Mouse (Mus musculus): ENCODE measurements at regions not wholly inside any gene's neighbourhood (a gene's known extent, or its start where the extent isn't known, plus 50 kb on each side); places are given as distances from the start of the nearest gene placed in this dataset.

GRCm38 (mm10) chr12:109946179-109946578 is 332.7 kb upstream of the Dio3 start:
- Histone ChIP-seq H3K4me3 (replicated peaks; ENCODE audit: extremely low read depth, low read depth, low read length) (no peak overlapping the region), H3K4me1 (ENCODE audit: control insufficient read depth, insufficient read depth, low read length) (no peaks in the 10 kb centered on the region)
- no peak for DNase-seq
- 60% methylated on average over 3 of the region's 3 CpGs for WGBS
- TF ChIP-seq CTCF (IDR thresholded peaks at IDR 0.05; ENCODE audit: insufficient read depth, low read length) (no peak), POLR2A (IDR thresholded peaks at IDR 0.05; ENCODE audit: borderline replicate concordance, extremely low read depth, low read depth, low read length) (no peak)

DNA sequence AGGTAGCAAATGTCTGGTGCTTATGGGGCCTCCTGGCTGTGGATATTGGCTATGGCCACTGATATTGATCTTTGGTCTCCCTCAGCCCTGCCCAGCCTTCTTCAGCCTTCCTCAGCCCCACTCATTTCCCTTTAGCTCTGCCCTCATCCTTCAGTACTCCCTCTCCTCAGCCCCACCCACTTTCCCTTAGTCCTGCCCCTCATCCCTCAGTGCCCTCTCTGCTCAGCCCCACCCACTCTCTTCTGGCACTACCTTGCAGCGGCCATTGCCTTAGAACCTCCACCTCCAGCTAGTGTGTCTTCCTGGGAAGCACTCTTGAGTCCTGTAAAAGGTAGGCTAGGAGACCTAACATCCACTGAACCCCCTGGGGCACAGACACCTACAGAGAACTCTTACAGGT is 331.9 kb upstream of the Dio3 start:
- Histone ChIP-seq H3K4me3 (replicated peaks; ENCODE audit: extremely low read depth, low read depth, low read length) (no peak overlapping the region), H3K4me1 (ENCODE audit: control insufficient read depth, insufficient read depth, low read length) (no peaks in the 10 kb centered on the region)
- TF ChIP-seq CTCF (IDR thresholded peaks at IDR 0.05; ENCODE audit: insufficient read depth, low read length) (no peak), POLR2A (IDR thresholded peaks at IDR 0.05; ENCODE audit: borderline replicate concordance, extremely low read depth, low read depth, low read length) (no peak)
- 35% methylated on average over 1 of the region's 1 CpGs for WGBS
- no peak for DNase-seq

GRCm38 (mm10) chr12:109947886-109948433 is 330.9 kb upstream of the Dio3 start:
- Histone ChIP-seq H3K4me3 (replicated peaks; ENCODE audit: extremely low read depth, low read depth, low read length) (no peak overlapping the region), H3K4me1 (ENCODE audit: control insufficient read depth, insufficient read depth, low read length) (no peaks in the 10 kb centered on the region)
- WGBS = 45% methylated on average over 7 of the region's 7 CpGs
- TF ChIP-seq POLR2A (IDR thresholded peaks at IDR 0.05; ENCODE audit: borderline replicate concordance, extremely low read depth, low read depth, low read length) (no peak), CTCF (IDR thresholded peaks at IDR 0.05; ENCODE audit: insufficient read depth, low read length) (no peak)
- DNase-seq = no peak

DNA sequence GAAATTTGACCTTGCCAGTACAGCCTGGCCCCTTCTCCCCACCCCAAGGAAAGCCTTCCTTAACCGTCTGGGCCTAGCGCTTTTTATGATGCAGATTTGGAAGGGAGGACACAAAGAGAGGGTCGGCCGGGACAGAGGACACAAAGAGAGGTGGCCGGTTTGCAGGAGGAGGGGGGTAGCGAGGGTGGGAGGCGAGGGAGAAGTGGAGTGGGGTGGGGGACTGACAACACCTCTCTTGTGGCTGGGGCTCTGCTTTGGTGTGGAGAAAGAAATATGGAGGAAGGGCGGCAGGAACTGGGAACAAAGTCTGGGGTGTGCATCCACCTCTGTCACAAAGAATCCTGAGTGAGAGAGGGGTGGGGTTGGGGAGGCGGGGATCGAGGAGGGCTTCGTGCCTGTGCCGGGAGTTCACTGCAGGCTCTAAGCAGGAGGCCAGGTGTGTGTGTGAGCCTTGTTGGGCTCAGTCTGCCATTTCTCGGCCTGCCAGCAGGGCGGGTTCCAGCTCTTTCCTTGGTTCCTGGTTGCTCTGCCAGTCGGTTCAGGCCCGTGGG is 330.4 kb upstream of the Dio3 start:
- Histone ChIP-seq H3K4me1 (ENCODE audit: control insufficient read depth, insufficient read depth, low read length) (no peaks in the 10 kb centered on the region), H3K4me3 (replicated peaks; ENCODE audit: extremely low read depth, low read depth, low read length) (no peak overlapping the region)
- TF ChIP-seq CTCF (IDR thresholded peaks at IDR 0.05; ENCODE audit: insufficient read depth, low read length) (no peak), POLR2A (IDR thresholded peaks at IDR 0.05; ENCODE audit: borderline replicate concordance, extremely low read depth, low read depth, low read length) (no peak)
- 55% methylated on average over 16 of the region's 16 CpGs for WGBS
- DNase-seq = no peak

DNA sequence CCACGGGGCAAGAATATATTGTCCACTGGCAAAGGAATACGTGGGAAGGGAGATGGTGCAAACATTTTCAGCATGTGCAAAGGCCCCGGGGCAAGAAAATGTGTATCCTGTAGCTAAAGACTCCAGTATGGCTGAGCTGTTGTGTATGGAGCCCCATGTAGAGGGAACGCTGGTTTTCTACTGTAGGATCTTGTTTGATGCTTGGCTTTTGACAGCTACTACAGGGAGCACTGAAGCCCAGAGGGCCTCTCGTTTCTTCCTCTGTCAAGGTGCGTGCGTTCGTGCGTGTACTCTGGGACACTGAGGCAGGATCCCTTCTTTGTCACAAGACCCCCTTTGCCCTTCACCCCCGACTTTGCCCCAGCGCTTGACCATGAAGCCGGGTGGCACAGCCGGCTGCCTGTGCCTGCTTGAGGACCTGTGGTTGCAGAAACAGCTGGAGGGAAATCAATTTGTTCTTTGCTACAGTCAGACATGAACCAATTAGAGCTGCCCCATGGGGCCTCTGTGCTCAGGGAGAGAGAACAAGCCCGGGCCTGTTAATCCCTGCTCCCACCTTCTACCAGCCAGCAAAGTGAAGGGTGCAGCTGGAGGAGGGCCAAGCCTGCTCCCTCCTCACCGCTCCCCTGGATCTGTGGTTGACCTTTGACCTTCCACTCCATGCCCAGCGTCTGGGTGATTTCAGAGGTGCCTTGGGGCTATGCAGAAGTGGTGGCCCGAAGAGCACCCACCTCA is 329.5 kb upstream of the Dio3 start:
- TF ChIP-seq CTCF (IDR thresholded peaks at IDR 0.05; ENCODE audit: insufficient read depth, low read length) = no peak
- Histone ChIP-seq H3K4me3 (replicated peaks; ENCODE audit: extremely low read depth, low read depth, low read length) (no peak overlapping the region), H3K4me1 (ENCODE audit: control insufficient read depth, insufficient read depth, low read length) (no peaks in the 10 kb centered on the region)
- 79% methylated on average over 17 of the region's 17 CpGs for WGBS
- no peak for DNase-seq

DNA sequence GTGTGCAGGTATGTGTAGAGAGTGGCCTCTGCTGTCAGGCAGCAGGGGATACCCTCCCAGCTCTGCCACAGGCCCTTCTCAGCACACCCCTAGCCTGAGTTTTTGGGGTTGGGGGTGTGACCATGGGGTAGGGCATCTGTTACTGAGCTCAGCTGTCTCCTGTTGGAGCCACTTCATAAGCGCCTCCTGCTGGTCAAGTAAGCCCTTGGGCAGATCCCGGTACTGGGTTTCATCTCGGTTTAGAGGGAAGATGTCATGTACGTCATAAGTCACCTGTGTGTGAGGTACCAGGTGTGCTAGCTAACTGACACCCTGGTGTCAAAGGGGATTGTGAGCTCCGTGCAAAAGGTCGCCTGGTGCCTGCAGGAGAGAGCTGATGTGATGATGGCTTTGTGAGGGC is 328.2 kb upstream of the Dio3 start:
- Histone ChIP-seq H3K4me3 (replicated peaks; ENCODE audit: extremely low read depth, low read depth, low read length) (no peak overlapping the region), H3K4me1 (ENCODE audit: control insufficient read depth, insufficient read depth, low read length) (no peaks in the 10 kb centered on the region)
- DNase-seq = no peak
- 54% methylated on average over 6 of the region's 6 CpGs for WGBS
- TF ChIP-seq CTCF (IDR thresholded peaks at IDR 0.05; ENCODE audit: insufficient read depth, low read length) (no peak), POLR2A (IDR thresholded peaks at IDR 0.05; ENCODE audit: borderline replicate concordance, extremely low read depth, low read depth, low read length) (no peak)

DNA sequence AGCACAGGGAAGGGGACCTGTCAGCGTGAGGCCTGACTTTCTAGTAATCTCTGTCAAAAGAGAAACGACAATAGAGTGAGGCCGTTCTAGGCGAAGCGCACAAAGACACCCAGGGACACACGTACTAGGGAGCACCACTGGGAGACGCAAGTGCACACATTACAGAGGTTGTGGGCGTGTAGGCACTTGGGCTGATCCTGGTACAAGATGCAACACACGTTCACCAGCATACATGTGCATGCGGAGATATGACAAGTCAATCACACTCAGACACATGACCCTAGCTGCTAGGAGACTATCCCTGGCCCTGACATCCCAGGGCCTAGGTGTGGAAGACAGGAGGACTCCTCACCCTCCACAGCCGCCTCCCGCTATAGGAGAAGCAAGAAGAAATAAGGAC is 327.4 kb upstream of the Dio3 start:
- no peak overlapping the region for H3K4me3 ChIP-seq (replicated peaks; ENCODE audit: extremely low read depth, low read depth, low read length)
- no peaks in the 10 kb centered on the region for H3K4me1 ChIP-seq (ENCODE audit: control insufficient read depth, insufficient read depth, low read length)
- TF ChIP-seq POLR2A (IDR thresholded peaks at IDR 0.05; ENCODE audit: borderline replicate concordance, extremely low read depth, low read depth, low read length) (no peak), CTCF (IDR thresholded peaks at IDR 0.05; ENCODE audit: insufficient read depth, low read length) (no peak)
- 90% methylated on average over 12 of the region's 12 CpGs for WGBS
- DNase-seq = no peak

GRCm38 (mm10) chr12:109951884-109952456 is 326.9 kb upstream of the Dio3 start:
- Histone ChIP-seq H3K4me3 (replicated peaks; ENCODE audit: extremely low read depth, low read depth, low read length) (no peak overlapping the region), H3K4me1 (ENCODE audit: control insufficient read depth, insufficient read depth, low read length) (no peaks in the 10 kb centered on the region)
- TF ChIP-seq POLR2A (IDR thresholded peaks at IDR 0.05; ENCODE audit: borderline replicate concordance, extremely low read depth, low read depth, low read length) = no peak
- TF ChIP-seq CTCF (IDR thresholded peaks at IDR 0.05; ENCODE audit: insufficient read depth, low read length) = no peak
- no peak for DNase-seq
- 73% methylated on average over 10 of the region's 10 CpGs for WGBS

- no peak for DNase-seq
- no peaks in the 10 kb centered on the region for H3K4me1 ChIP-seq (ENCODE audit: control insufficient read depth, insufficient read depth, low read length)
- TF ChIP-seq CTCF (IDR thresholded peaks at IDR 0.05; ENCODE audit: insufficient read depth, low read length) = no peak
- no peak for TF ChIP-seq POLR2A (IDR thresholded peaks at IDR 0.05; ENCODE audit: borderline replicate concordance, extremely low read depth, low read depth, low read length)
- H3K4me3 ChIP-seq (replicated peaks; ENCODE audit: extremely low read depth, low read depth, low read length) = no peak overlapping the region
- 64% methylated on average over 3 of the region's 3 CpGs for WGBS
Measured at GRCm38 (mm10) chr12:109952933-109953332, 325.9 kb upstream of the Dio3 start.

GRCm38 (mm10) chr12:109957305-109957704 is 321.6 kb upstream of the Dio3 start:
- no peak for DNase-seq
- TF ChIP-seq POLR2A (IDR thresholded peaks at IDR 0.05; ENCODE audit: borderline replicate concordance, extremely low read depth, low read depth, low read length) (no peak), CTCF (IDR thresholded peaks at IDR 0.05; ENCODE audit: insufficient read depth, low read length) (no peak)
- WGBS = 52% methylated on average over 3 of the region's 3 CpGs
- Histone ChIP-seq H3K4me1 (ENCODE audit: control insufficient read depth, insufficient read depth, low read length) (no peaks in the 10 kb centered on the region), H3K4me3 (replicated peaks; ENCODE audit: extremely low read depth, low read depth, low read length) (no peak overlapping the region)

Measured in lung, adult 2 months (tissue).